Mouse (Mus musculus) CD4-positive helper T cell, adult 2 months (primary cell): ENCODE data around the gene Usp25.

Source experiments
- DNase-seq: peaks from one replicate; pipeline ENCODE4 v3.0.0-alpha.2; 2012; ENCODE audit warnings: low read depth, missing footprints, low spot score

Usp25 gene

DNA sequence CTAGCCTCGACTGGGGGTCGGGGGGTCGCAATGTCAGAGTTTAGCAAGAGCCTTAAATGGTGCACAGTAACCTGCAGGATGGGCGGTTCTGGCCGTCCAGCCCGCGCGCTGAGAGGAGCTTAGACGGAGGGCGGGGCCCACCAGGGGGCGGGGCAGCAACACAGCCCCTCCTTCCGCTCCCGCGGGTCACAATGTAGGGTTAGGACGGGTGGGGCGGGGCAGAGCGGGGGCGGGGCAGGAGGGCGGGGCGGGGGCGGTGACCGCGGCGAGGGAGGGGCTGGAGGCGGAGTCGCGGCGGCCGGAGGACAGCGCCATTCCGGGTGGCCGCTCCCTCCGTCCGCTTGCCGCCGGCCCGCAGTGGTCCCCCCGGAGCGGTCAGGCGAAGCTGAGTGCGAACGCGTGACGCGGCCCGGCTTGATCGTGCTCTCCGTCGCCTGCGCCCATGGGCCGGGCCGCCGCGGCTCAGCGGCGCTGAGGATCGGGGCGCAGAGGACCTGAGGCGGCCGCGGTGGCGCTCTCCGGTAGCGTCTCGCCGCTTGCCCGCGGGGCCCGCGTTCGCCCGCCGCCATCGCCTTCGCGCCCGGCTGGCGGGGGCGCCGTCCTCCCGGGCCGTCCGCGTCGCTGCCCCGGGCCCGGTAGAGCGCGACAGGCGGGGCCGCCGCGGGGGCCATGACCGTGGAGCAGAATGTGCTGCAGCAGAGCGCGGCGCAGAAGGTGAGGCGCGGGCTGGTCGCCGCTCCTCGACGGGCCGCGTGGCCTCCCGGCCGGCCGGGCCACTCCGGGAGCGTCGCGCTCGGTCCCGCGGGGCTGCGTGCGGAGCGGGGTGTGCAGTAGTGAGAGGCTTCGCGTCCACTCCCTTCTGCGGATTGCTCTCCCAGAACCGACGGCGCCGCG is at the start of gene Usp25:
Gene Usp25 (plus strand): TSS at position 280 of the 894 bp plus-strand sequence.
- peak; percentile 92 for DNase-seq

DNA sequence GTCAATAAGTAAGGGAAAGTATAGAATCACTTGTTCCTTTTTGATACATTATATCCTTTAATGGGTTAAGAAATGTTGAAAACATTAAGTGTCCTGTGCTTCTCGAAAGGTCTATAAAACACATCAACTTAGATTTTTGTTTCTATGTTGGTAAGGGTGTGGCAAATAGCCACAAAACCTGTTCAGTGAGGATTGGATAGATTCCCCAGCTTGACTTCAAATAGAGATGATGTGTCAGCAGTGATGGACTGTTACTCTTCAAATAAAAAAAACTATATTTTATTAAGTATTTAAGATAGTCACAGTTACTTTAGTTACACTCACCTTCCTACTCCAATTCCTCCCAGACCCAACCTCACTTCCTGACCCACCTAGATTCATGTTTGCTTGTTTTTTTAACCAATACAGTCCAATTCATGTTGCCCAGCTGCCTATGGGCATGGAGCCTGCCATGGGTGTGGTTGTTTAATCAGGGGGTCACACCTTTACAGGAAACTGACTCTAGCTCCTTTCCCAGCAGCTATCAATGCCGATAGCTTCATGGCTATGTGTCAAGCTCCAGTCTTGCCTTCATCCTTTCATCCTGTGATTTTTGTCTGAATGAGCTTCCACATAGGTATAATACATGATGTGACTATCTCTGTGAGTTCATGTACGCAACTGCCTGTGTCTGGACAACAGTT is 45.8 kb upstream of the Usp25 start:
- DNase-seq: no peak

DNA sequence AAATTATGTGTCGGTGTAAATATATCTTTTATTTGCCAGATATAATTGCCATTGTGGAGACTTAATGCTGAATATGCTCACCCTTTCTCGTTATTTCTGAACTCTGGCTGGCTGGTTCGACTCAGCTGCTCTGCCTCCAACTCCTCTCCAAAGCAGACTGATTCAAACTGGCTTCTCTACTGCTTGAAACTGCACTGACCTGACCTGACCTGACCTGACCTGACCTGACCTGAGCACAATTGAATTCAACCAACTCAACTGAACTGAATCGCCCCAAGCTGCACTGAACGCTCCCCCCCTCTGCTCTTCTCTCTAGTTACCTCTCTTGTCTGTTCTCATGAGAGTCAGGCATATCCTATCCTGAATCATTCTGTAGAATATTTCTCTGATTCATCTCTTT is 42.3 kb upstream of the Usp25 start:
- no peak for DNase-seq

DNA sequence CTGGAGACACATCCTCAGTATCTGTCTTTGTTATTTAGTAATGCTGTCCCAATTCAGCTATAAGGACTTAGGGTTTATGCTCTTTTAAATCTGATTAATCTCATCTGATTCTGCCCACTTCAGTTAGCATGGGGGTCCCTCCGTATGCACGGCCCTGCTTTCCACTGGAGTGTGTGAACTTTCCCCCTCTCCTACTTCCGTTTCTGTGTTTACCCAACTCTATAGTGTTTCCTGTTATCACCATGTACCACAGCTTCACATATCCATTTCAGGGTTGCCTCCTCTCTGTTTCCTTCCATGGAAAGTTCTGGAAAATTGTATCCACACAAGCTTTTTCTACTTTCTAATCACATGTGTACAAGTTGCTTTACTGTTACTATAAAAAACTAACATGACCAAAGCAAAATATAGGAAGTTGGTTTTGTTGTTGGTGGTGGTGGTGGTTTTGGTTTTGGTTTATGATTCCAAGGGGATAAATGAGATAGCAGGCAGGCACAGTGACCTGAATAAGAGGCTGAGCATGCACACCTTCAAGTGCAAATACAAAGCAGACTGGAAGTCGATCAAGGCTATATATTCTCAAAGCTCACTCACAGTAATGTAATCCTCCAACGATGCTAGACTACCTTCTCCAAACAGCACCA is 36.6 kb upstream of the Usp25 start:
- DNase-seq: no peak

DNA sequence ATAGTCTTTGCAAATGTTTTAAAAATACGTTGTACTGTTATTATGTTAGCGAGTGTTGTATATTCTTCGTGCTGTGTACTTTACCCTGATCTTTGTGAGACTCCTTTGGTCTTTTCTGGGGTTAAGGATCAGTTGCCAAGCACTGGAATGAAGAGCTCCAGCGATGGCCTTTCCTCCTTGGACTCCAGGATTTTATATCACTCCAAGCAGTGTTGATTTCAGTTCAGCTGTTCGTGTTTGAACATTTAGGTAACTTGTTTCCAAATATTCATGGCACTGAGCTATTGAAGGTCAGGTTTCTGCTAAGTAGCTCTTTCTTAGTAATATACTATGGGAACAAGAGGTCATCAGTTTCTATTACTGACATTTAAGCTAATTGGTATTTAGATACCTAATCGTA is 29.8 kb upstream of the Usp25 start:
- no peak for DNase-seq

DNA sequence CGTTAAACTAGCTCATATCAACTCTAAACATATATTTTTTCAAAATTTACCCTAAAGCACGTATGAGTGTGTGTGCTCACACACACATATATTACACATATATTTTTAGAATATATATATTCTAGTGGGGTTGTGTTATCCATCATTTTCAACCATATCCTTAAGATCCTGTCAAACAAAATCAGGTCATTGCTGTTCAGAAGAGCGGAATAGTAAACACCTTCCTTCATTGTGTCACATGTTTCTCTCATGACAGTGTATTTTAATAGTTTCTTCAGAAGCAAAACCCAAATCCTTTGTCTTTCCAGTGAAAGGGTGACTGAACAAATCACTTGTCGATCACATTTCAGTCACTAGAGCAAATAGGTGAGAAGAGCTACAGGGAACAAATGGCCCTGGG is 25.8 kb upstream of the Usp25 start:
- no peak for DNase-seq

DNA sequence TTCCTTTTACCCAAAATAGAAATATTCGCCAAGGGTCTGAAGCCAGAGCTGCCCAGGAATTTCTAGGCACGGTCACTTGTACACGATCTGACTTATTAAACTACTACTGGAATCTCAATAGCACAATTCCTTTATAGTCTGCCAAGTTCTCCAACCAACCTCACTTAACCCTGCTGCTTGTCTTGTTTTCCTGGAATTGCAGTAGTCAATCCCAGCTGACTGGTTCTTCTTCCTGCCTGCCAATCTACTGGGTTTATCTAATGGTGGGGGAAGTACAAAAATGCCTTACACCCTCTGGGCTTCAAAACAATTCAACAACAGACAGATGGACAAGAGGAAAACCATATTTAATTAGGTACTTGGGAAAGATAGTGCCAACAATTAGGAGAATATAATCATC is 9.6 kb upstream of the Usp25 start:
- DNase-seq: no peak

DNA sequence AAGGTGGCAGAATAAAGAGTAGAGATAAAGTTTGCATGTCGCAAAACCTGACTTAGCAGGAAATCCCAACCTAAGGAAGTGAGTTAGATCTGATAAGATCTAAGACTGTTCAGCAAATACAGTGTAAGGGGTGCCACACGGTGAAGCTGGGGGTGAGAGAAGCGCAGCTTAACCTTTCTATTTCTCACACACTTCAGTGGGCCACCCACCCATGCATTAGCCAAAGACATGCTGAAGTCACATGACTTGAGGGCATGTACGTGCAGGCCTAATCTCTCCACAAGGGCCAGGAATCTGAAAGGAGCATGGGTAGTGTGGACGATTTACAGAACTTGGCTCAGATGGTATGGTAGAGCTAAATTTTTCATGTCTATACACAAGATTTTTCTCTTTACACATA is 4.3 kb upstream of the Usp25 start:
- peak; percentile 30 for DNase-seq

DNA sequence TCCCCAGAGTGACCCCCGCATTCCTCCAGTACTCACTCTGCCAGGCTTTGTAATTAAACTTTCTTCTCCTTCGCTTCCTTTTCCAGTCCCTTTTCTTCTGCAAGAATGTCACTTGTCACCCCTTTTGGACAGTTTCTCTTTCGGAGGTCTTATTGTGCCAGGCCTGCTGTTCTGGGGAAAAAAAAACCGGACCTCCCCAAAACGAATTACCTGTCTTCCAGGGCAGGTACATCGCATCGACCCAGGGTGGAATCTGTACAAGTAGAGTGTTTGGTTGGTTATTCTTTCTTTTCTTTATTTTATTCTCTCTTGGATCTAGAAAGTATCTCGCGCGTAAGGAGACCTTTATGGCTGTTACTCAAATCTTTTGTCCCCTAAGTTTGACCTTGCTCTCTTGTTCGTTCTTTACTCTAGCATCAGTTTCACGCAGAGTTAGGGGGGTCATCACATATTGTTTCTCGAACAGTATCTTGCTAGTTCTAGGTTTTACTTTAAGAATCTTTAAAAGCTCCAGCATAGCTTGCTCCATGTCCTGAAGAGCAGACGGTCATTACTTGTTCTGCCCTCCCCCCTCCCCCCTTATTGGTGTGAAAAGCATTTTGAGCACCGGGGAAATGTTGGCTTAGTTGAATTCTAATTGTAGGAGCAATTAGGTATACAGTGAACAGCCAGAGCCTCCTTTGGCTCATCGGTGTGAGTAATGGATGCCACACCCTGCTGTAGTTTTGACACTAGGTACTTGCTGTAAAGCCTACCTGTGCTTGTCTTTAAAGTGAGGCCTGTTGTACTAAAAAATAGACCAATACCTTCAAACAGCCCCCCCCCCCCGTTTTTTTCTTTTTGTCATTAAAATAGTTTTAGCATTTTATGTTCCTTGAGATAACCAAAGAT is 1.1 kb downstream of the Usp25 start:
- peak; percentile 32 for DNase-seq

DNA sequence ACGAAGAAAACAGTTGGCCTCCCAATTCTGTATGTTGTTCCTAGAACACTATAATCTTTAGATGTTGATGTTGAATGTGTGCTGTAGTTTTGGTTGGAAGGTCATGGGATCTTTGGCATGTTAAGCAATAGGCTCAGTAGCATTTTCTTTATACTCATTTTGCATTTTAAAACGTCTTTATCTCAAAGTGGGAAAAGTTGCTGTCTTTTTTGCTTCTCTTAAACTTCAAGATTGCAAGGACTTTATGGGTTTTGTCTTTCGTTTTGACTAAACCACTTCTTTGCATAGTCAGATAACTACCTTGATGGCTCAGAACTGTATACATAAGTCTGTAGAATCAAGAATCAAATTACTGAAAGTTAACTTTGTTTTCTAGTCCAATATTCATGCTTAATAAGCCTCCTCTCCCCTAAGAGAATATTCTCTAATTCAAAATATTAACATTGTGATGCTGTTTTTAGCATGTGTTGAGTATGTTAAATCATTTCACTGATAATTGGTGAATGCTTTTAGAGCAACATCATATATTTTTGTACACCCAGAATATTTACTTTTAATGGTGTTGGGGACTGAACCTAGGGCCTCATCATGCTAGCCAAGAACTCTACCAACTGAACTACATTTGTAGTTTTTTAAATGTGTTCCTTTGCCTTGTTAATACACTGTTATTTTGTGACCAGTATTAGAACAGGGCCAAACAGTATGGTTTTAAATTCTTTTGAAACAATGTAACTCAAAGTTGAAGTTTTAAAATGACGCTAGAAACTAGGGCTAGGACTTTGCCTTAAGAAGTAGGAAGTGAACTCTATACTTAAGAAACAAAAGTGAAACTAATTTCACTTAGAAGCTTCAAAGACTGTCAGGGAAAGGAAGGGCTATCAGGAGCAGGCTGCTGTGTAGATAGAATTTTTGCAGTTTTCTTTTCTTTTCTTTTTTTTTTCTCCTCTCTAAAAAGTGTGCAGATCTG is 2.2 kb downstream of the Usp25 start:
- peak; percentile 70 for DNase-seq

DNA sequence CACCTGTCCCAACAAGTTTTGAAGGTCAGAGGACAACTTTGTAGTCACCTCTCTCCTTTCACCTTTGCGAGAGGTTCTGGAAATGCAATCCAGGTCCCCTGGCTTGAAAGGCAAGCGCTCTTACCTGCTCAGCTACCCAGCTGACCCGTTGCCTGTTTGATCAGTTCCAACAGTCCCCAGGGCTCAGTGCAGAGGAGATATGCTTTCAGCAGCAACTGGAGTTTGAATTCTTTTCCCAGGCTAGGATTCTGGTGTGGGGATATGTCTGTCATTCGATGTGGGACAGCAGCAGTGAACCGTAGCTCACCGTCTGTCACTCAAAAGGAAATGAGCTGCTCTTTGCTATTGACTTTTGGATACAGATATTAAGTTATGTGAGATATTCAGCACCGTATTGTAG is 4.4 kb downstream of the Usp25 start:
- no peak for DNase-seq

DNA sequence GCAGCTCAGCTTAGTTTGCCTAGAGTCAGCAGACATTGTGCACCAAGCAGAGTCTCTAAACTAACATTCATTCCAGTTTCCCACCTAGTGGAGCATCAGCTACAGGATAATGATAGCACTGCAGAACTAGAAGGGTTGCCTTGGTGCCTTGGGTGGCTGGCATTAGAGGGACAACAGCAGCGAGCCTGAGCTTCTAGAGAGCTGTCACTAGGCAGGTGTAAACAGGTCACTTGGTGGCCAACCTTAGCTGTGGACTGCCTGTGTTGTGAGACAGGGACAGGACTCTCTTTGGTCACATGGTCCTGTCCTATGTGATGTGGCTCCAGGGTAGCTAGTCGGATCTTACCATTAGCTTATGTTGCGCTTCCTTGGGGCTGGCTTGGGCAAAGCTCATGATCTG is 6.7 kb downstream of the Usp25 start:
- DNase-seq: no peak

DNA sequence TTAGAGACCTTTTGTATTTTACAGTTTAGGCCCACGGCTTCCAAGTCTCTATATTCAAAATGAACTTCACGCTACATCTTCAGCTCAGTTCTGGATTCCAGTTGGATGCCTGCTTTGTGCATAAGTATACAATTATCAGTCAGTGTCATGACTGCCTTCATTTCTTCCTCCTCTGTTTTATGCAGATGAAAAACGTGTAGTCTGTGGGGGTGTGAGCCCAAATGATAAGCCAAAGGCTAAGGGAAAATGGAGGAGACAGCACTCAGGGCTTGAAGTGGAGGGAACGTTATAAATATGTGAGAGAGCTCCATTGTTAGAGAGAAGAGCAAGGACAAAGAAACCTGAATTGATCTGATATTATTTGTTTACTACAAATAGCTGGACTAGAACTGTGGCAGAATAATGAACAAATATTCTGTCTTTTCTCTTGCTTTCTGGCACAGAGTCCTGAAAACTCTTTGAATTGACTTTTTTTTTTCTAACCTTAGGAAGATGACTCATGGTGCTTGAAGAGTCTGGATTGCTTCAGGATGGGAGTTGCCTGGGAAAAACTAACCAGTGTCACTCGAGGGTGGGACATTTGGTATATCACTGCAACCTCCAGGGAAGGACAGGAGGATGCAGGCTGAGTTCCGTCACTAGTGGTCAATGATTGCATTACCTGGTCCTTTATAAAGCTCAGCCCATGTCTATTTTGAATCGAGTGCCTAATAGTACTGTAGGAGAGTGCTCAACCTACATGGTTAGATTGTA is 10.3 kb downstream of the Usp25 start:
- no peak for DNase-seq

DNA sequence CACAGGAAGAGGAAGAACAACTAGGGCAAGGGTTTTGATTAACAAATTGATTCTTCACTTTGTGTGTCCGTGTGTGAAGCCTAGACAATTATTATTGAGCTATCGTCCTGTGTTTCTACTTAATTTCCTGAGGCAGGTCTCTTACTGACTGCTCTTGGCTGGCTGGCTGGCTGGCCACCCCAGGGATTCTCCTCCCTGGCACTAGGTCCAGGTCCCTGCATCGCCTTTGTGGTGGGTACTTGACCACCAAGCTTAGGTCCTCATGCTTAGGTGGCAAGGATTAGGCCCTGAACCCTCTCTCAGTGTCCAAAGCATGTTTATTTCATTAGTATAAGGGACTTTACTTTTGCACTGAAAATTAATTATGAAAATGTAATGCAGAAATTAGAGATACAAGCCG is 12.6 kb downstream of the Usp25 start:
- no peak for DNase-seq

DNA sequence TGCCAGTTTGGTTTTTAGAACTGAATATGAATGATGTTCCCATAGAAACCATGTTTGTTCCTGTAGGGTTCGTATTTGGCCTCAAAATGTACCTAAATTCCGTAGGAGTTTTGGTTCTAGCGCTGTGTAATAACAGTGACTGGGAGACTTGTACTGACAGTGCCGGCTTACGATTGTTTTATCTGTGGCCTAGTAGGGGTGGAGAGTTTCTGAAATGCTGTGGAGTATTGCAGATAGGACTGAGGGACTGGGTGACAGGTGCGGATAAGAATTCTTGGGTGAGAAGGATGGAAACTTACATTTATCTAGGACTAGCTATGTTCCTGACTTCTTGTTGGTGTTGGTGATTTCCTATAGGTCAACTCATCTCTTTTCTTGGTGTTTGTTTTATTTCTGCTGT is 13.4 kb downstream of the Usp25 start:
- no peak for DNase-seq

DNA sequence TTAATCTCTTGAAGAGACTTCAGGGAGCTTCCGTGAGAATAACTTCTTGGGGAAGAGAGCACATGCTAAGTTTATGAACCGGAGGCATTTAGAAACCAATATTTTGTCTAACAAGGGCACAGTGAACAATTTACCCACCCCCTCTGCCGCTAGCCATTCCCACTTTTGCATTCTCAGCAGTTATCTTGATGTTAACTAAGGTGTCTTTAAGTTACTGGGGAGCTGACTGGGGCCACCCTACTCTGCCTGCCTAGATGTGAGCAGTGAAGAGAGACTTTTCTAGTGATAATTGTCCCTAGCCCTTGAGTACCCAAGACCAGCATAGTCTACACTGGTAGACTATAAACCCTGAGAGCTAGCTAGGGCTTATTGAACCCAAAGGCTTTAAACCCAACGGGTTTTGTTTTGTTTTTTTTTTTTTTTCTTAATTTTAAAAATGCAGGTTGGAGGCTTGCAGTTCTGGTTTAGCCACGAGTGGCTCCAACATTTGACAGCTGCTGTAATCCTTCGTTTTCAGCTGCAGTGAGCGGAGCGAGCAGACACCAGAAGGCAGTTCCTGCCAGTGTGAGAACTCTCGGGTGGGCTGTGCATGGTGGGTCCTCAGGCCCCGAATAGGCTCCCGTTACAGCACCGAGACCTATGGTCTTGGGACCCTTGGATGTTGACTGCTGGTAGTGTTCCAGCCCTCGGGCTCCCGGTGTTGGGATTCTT is 14.6 kb downstream of the Usp25 start:
- DNase-seq: no peak

DNA sequence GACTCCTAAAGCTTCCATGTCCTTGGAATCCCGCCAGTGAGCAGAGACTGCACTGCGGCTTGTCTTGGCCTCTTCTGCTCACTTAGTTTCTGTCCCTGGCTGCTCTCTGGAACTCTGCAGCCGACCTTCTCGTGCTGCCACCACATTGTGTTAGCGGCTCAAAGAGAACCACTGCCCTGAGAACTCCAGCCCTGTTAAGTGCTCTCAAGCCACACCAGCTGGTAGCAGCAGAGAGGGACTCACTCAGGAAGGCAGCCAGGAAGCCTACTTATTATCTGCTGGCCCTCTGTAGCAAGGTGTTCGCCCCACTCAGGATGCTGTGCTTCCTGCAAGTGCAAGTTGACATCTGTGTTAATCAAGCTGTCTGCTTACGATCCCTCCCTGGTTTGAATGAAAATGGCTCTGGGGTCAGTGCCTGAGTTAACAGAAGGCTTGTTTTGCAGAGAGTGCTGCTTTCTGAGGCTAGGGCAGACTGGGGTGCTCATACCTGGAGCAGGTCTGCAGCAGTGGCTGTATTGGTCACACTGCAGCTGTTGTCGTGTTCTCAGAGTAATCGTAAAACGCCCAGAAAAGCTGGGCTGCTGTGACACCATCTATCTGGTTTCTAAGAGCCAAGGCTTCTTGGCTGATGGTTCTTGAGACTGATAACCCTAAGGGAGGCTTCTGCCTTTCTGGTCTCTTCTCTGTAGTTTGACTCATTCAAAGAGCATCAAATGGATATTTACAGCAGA is 15.3 kb downstream of the Usp25 start:
- DNase-seq: no peak

DNA sequence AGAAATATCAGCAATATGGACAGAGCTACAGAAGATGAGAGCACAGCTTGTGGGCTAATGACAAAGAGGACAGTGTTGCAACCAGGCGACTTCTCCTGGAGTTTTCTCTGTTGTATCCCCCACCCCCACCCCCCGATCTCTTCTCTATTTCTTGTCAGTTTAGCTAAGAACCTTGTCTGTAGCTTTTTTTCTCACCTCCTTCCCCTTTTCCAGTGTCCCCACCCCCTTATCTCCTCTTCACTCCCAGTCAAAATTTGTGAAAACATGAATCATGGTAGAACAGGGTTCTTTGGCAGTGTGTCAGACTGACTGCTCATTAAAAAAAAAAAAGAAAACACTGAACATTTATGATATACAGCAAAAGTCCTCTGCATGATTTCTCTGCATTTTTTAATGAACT is 16.9 kb downstream of the Usp25 start:
- DNase-seq: no peak
